Mouse (Mus musculus) CH12.LX (cell line): ENCODE measurements around the gene Sorbs2. TPM values are rescaled to one million over a fixed set of nuclear protein-coding genes. Genes with fewer than 3 reads are reported as not detected.

Experiments used
- DNase-seq: peaks from one replicate; pipeline ENCODE4 v3.0.0-alpha.2; 2013; ENCODE audit errors: extremely low read depth
- H3K27ac ChIP-seq: 2 replicates; pipeline ENCODE4 v1.5.1; 2012; ENCODE audit warnings: low read depth, mild to moderate bottlenecking, control low read depth, moderate library complexity; ENCODE audit not compliant: insufficient read depth
- H3K27me3 ChIP-seq: replicated peaks from 2 replicates; pipeline ENCODE3; 2012; ENCODE audit warnings: inconsistent platforms
- H3K36me3 ChIP-seq, 2 experiments: replicated peaks in 1 of 2; 2 replicates each; pipeline versions ENCODE3 to v1.6.1; 2012; ENCODE audit warnings: inconsistent platforms in 1 of 2, low read length in 1 of 2, mild to moderate bottlenecking in 1 of 2, mixed read lengths in 1 of 2, moderate library complexity in 1 of 2; ENCODE audit not compliant: control insufficient read depth in 1 of 2, insufficient read depth in 1 of 2
- H3K4me1 ChIP-seq, 2 experiments: 2 replicates each; pipeline ENCODE4 v1.6.1; 2012; ENCODE audit warnings: inconsistent platforms in 1 of 2, moderate library complexity in 1 of 2; ENCODE audit not compliant: insufficient read depth in 2 of 2, control insufficient read depth in 1 of 2
- H3K4me2 ChIP-seq: 2 replicates; pipeline ENCODE4 v1.6.1; 2012; ENCODE audit warnings: low read depth, mild to moderate bottlenecking, control low read depth; ENCODE audit not compliant: poor library complexity, insufficient read depth, severe bottlenecking
- H3K4me3 ChIP-seq, 3 experiments: fragments of 150-350 bp in 1 of 3; sonication (generic) in 1 of 3; replicated peaks in 1 of 3; 2 replicates each; pipeline versions ENCODE3 to v1.5.1; 2011 to 2012; ENCODE audit warnings: low read depth in 2 of 3, low read length in 2 of 3, mild to moderate bottlenecking in 2 of 3, moderate library complexity in 2 of 3, control low read depth in 1 of 3, improper control_type of control experiment in 1 of 3, inconsistent platforms in 1 of 3, mixed read lengths in 1 of 3; ENCODE audit not compliant: poor library complexity in 1 of 3
- H3K79me2 ChIP-seq: replicated peaks from 2 replicates; pipeline ENCODE4 v1.6.1; 2012; ENCODE audit warnings: mild to moderate bottlenecking, moderate library complexity; ENCODE audit not compliant: control insufficient read depth, poor library complexity, insufficient read depth, severe bottlenecking; ENCODE audit errors: extremely low read depth
- H3K9ac ChIP-seq: 2 replicates; pipeline ENCODE4 v1.6.1; 2012; ENCODE audit warnings: low read depth, mild to moderate bottlenecking, control low read depth, moderate library complexity; ENCODE audit not compliant: insufficient read depth
- H3K9me3 ChIP-seq: replicated peaks from 2 replicates; pipeline ENCODE3; 2012; ENCODE audit warnings: low read length, inconsistent platforms, mixed read lengths
- CHD1 ChIP-seq: IDR thresholded peaks from 2 replicates; pipeline ENCODE4 v1.6.1; 2012; ENCODE audit warnings: low read depth, low read length, improper control_type of control experiment, inconsistent platforms
- CTCF ChIP-seq, 2 experiments: IDR thresholded peaks in 1 of 2; conservative IDR thresholded peaks in 1 of 2; 2 replicates each; pipeline ENCODE4 v1.5.1; 2011 to 2012; ENCODE audit warnings: low read depth in 2 of 2, low read length in 2 of 2, improper control_type of control experiment in 1 of 2, inconsistent platforms in 1 of 2, mild to moderate bottlenecking in 1 of 2, moderate library complexity in 1 of 2
- E2F4 ChIP-seq: IDR thresholded peaks from 2 replicates; pipeline ENCODE4 v1.6.1; 2011; ENCODE audit warnings: low read depth, low read length, improper control_type of control experiment; ENCODE audit not compliant: insufficient replicate concordance
- ELF1 ChIP-seq: IDR thresholded peaks from 2 replicates; pipeline ENCODE4 v1.6.1; 2014; ENCODE audit warnings: low read depth, mild to moderate bottlenecking, inconsistent platforms, low read length, improper control_type of control experiment
- EP300 ChIP-seq: IDR thresholded peaks from 2 replicates; pipeline ENCODE4 v1.6.1; 2011; ENCODE audit warnings: low read length, improper control_type of control experiment
- ETS1 ChIP-seq: conservative IDR thresholded peaks from 2 replicates; pipeline ENCODE4 v1.6.1; 2012; ENCODE audit warnings: low read depth, mild to moderate bottlenecking, inconsistent platforms, low read length, improper control_type of control experiment, moderate library complexity
- HCFC1 ChIP-seq: IDR thresholded peaks from 2 replicates; pipeline ENCODE4 v1.6.1; 2012; ENCODE audit warnings: low read depth, mild to moderate bottlenecking, inconsistent platforms, low read length, improper control_type of control experiment
- JUN ChIP-seq: IDR thresholded peaks from 2 replicates; pipeline ENCODE4 v1.6.1; 2011; ENCODE audit warnings: low read depth, mild to moderate bottlenecking, low read length, improper control_type of control experiment, moderate library complexity; ENCODE audit not compliant: insufficient read depth
- KAT2A ChIP-seq: IDR thresholded peaks from 2 replicates; pipeline ENCODE4 v1.6.1; 2012; ENCODE audit warnings: low read length, improper control_type of control experiment, inconsistent platforms; ENCODE audit not compliant: insufficient replicate concordance
- MAFK ChIP-seq: IDR thresholded peaks from 2 replicates; pipeline ENCODE4 v1.6.1; 2011; ENCODE audit warnings: low read length, improper control_type of control experiment; ENCODE audit not compliant: insufficient replicate concordance
- MXI1 ChIP-seq: IDR thresholded peaks from 2 replicates; pipeline ENCODE4 v1.6.1; 2011; ENCODE audit warnings: mild to moderate bottlenecking, low read depth, low read length, improper control_type of control experiment
- NELFE ChIP-seq: IDR thresholded peaks from 2 replicates; pipeline ENCODE4 v1.6.1; 2011; ENCODE audit warnings: low read depth, low read length, improper control_type of control experiment
- POLR2A ChIP-seq: IDR thresholded peaks from 2 replicates; pipeline ENCODE4 v1.6.1; 2011; ENCODE audit warnings: low read depth, mild to moderate bottlenecking, improper control_type of control experiment, low read length
- RAD21 ChIP-seq: IDR thresholded peaks from 2 replicates; pipeline ENCODE4 v1.6.1; 2011; ENCODE audit warnings: low read depth, mild to moderate bottlenecking, low read length, improper control_type of control experiment, moderate library complexity
- TBP ChIP-seq: conservative IDR thresholded peaks from 2 replicates; pipeline ENCODE4 v1.6.1; 2011; ENCODE audit warnings: low read depth, low read length, improper control_type of control experiment
- TCF12 ChIP-seq: IDR thresholded peaks from 2 replicates; pipeline ENCODE4 v1.6.1; 2014; ENCODE audit warnings: low read depth, mild to moderate bottlenecking, inconsistent platforms, low read length, improper control_type of control experiment
- UBTF ChIP-seq: IDR thresholded peaks from 2 replicates; pipeline ENCODE4 v1.6.1; 2012; ENCODE audit warnings: low read depth, mild to moderate bottlenecking, inconsistent platforms, low read length, improper control_type of control experiment, moderate library complexity
- USF2 ChIP-seq: conservative IDR thresholded peaks from 2 replicates; pipeline ENCODE4 v1.6.1; 2011; ENCODE audit warnings: low read depth, low read length, improper control_type of control experiment
- ZC3H11A ChIP-seq: IDR thresholded peaks from 2 replicates; pipeline ENCODE4 v1.6.1; 2012; ENCODE audit warnings: low read depth, mild to moderate bottlenecking, inconsistent platforms, low read length, improper control_type of control experiment
- ZKSCAN1 ChIP-seq: IDR thresholded peaks from 2 replicates; pipeline ENCODE4 v1.6.1; 2012; ENCODE audit warnings: low read depth, inconsistent platforms, low read length, improper control_type of control experiment, borderline replicate concordance
- ZMIZ1 ChIP-seq: IDR thresholded peaks from 2 replicates; pipeline ENCODE4 v1.6.1; 2012; ENCODE audit warnings: low read depth, mild to moderate bottlenecking, inconsistent platforms, low read length, improper control_type of control experiment
- dilution Hi-C: fragments of 300-500 bp; cut with MboI; formaldehyde crosslinking; loops from 2 replicates; pipeline ENCODE4 v1.14.3; 2020; ENCODE audit warnings: low sequenced_read_pairs; ENCODE audit not compliant: extremely low pct_unique_long_range_greater_than_20kb, extremely low pct_ligation_motif_present
- in situ Hi-C: fragments of 300-500 bp; cut with MboI; formaldehyde crosslinking; loops from 3 replicates; pipeline ENCODE4 v1.14.3; 2019; ENCODE audit warnings: low sequenced_read_pairs, low pct_ligation_motif_present, low pct_unique_long_range_greater_than_20kb, mixed read lengths
- polyA plus RNA-seq: library from polyadenylated mRNA; unstranded; fragments of >175 nt; gene quantifications from 2 replicates; pipeline ENCODE4 v1.2.1, GENCODE M21; 2012; ENCODE audit warnings: low read depth; ENCODE audit not compliant: insufficient read length
- total RNA-seq, 2 experiments: library from RNA; depleted of rRNA; stranded (reverse); fragments of 300-350 nt in 1 of 2; fragments of >200 nt in 1 of 2; gene quantifications; 2 replicates each; pipeline ENCODE4 v1.2.3; 2012 to 2014

The Sorbs2 gene
- total and polyA plus RNA-seq, 3 experiments, result not detected

GRCm38 (mm10) chr8:45597631-45598420, 90.2 kb downstream of the Sorbs2 start:
- Histone ChIP-seq H3K4me3 (no peak overlapping the region), H3K9me3 (no peaks in the 10 kb centered on the region), H3K27ac (no peak overlapping the region; the same call in 1 of the 2 replicates), H3K36me3 (no peaks in the 10 kb centered on the region), H3K9ac (no peak overlapping the region), H3K4me2 (no peak overlapping the region), H3K4me1 (no peaks in the 10 kb centered on the region), H3K27me3 (no peaks in the 10 kb centered on the region), H3K79me2 (no peaks in the 10 kb centered on the region)
- dilution Hi-C loops (no loop called here), in situ Hi-C loops (no loop called here)
- DNase-seq, result no peak
- TF ChIP-seq ZKSCAN1 (no peak), MAFK (no peak), USF2 (no peak), TBP (no peak), TCF12 (no peak), KAT2A (no peak), ZMIZ1 (no peak), NELFE (no peak), POLR2A (no peak), MXI1 (no peak), ZC3H11A (no peak)

- in situ Hi-C loops (no loop called here), dilution Hi-C loops (no loop called here)
- no peak for DNase-seq
- Histone ChIP-seq H3K27ac (no peak overlapping the region), H3K4me2 (no peak overlapping the region), H3K4me1 (no peaks in the 10 kb centered on the region), H3K36me3 (no peaks in the 10 kb centered on the region), H3K9me3 (no peaks in the 10 kb centered on the region), H3K4me3 (no peak overlapping the region), H3K79me2 (no peaks in the 10 kb centered on the region), H3K9ac (no peak overlapping the region), H3K27me3 (no peaks in the 10 kb centered on the region)
- TF ChIP-seq CTCF (conservative IDR thresholded peaks at IDR 0.05 in 1 of 2, IDR thresholded peaks at IDR 0.05 in 1 of 2; ENCODE audit: low read depth in 2 of 2, low read length in 2 of 2), result no peak
- no peak for TF ChIP-seq ZKSCAN1
- TF ChIP-seq TCF12, result no peak
- TF ChIP-seq JUN, result no peak
- TF ChIP-seq KAT2A, result no peak
Observed at GRCm38 (mm10) chr8:45598883-45599282, 91.3 kb downstream of the Sorbs2 start.

GRCm38 (mm10) chr8:45602019-45602418, 94.4 kb downstream of the Sorbs2 start:
- Histone ChIP-seq H3K27me3 (no peaks in the 10 kb centered on the region), H3K9me3 (no peaks in the 10 kb centered on the region), H3K4me2 (no peak overlapping the region), H3K4me1 (no peaks in the 10 kb centered on the region), H3K9ac (no peak overlapping the region), H3K4me3 (no peak overlapping the region), H3K36me3 (no peaks in the 10 kb centered on the region), H3K27ac (no peak overlapping the region), H3K79me2 (no peaks in the 10 kb centered on the region)
- DNase-seq, result no peak
- in situ Hi-C loops, result no loop called here
- TF ChIP-seq RAD21, result no peak
- TF ChIP-seq EP300, result no peak
- no peak for TF ChIP-seq KAT2A
- no peak for TF ChIP-seq HCFC1
- no peak for TF ChIP-seq TCF12
- no peak for TF ChIP-seq CHD1
- TF ChIP-seq E2F4, result no peak
- no peak for TF ChIP-seq UBTF
- no peak for TF ChIP-seq ELF1
- no peak for TF ChIP-seq ZKSCAN1
- no peak for TF ChIP-seq POLR2A
- TF ChIP-seq ETS1, result no peak
- dilution Hi-C loops, result no loop called here
